ENCODE assay signal across 16 mouse cellular contexts in genomic region chr17:5723601-5724189, GRCm38 (mm10).
DNase-seq lines count a peak whose midpoint lies in the region; ATAC-seq and TF ChIP-seq lines count a peak whose summit lies in the region.
"Had no signal": no experiment of that assay in that cellular context is flagged by ENCODE, and none has a peak within 500 bp of the region (broad histone marks: within the 10 kb centered on the region; RNA-seq: fewer than 3 reads in every experiment).

No protein-coding gene starts in this region.

- WGBS in kidney, adult 2 months, result 75% methylated on average over 10 of the region's 10 CpGs
- 48% methylated on average over 10 of the region's 10 CpGs for WGBS in intestine, embryonic 16.5 days

- H3K9me3 ChIP-seq in intestine, embryonic 16.5 days (ENCODE audit: control insufficient read depth, low read length), result no peaks in the 10 kb centered on the region; the same call in 1 of the 2 replicates
- H3K9me3 ChIP-seq: heart, embryonic 12.5 days; hindbrain, embryonic 12.5 days had no signal

- TF ChIP-seq CTCF in kidney, adult 2 months (conservative IDR thresholded peaks at IDR 0.05; ENCODE audit: insufficient read depth, insufficient read length, low read depth, low read length), result no peak

- peak; percentile 16 for DNase-seq in kidney, postnatal 14 days
- DNase-seq in kidney, adult 2 months, result no peak
- DNase-seq in 3T3-L1 (ENCODE audit: low read depth, low spot score), result peak; percentile 53
- peak; percentile 57 for DNase-seq in embryo, embryonic 10.5 days (ENCODE audit: low spot score)
- no peak for DNase-seq in left cerebral cortex, adult 9 months (ENCODE audit: low spot score in 2 of 2)
- no peak for DNase-seq in cerebellum, adult 9-10 months
- no peak for DNase-seq in left cerebral cortex, adult 8-10 months (ENCODE audit: low spot score in 2 of 2)
- DNase-seq: adrenal gland, postnatal 14 days; cerebellum, adult 11-12 months; gastrocnemius, adult 2 months; liver, postnatal 0 days; thymus, postnatal 4 days had no signal

- H3K9ac ChIP-seq in intestine, embryonic 16.5 days (ENCODE audit: low read depth, low read length), result no peak overlapping the region
- H3K9ac ChIP-seq: heart, embryonic 12.5 days; hindbrain, embryonic 12.5 days; liver, postnatal 0 days had no signal

- H3K27me3 ChIP-seq in kidney, adult 2 months (replicated peaks; ENCODE audit: control insufficient read depth, insufficient read depth, low read length), result no peaks in the 10 kb centered on the region
- no peaks in the 10 kb centered on the region for H3K27me3 ChIP-seq in intestine, embryonic 16.5 days (replicated peaks; ENCODE audit: control insufficient read depth, insufficient read depth, low read length)
- H3K27me3 ChIP-seq: heart, embryonic 12.5 days; hindbrain, embryonic 12.5 days had no signal

- no peaks in the 10 kb centered on the region for H3K36me3 ChIP-seq in kidney, adult 2 months (ENCODE audit: control insufficient read depth, insufficient read depth, low read length)
- H3K36me3 ChIP-seq in intestine, embryonic 16.5 days (ENCODE audit: control insufficient read depth, insufficient read depth, low read length), result no peaks in the 10 kb centered on the region
- H3K36me3 ChIP-seq: heart, embryonic 12.5 days; hindbrain, embryonic 12.5 days had no signal

- no peak overlapping the region for H3K4me2 ChIP-seq in intestine, embryonic 16.5 days (ENCODE audit: low read depth, low read length)
- H3K4me2 ChIP-seq: heart, embryonic 12.5 days; hindbrain, embryonic 12.5 days had no signal

- ATAC-seq in intestine, embryonic 16.5 days, result peak; percentile 56
- ATAC-seq: liver, postnatal 0 days had no signal

- no peaks in the 10 kb centered on the region for H3K4me1 ChIP-seq in kidney, adult 2 months (ENCODE audit: control insufficient read depth, insufficient read depth, low read length)
- H3K4me1 ChIP-seq in intestine, embryonic 16.5 days (ENCODE audit: control insufficient read depth, insufficient read depth, low read length), result peaks cover 5% of the 10 kb centered on the region; the same call in 1 of the 2 replicates
- H3K4me1 ChIP-seq: heart, embryonic 12.5 days; hindbrain, embryonic 12.5 days had no signal

- TF ChIP-seq POLR2A in kidney, adult 2 months (IDR thresholded peaks at IDR 0.05; ENCODE audit: low read depth, low read length), result no peak

- no peak overlapping the region for H3K27ac ChIP-seq in kidney, adult 2 months (ENCODE audit: insufficient read depth, low read depth, low read length)
- peak overlapping the region; percentile 76 for H3K27ac ChIP-seq in intestine, embryonic 16.5 days (ENCODE audit: low read length)
- H3K27ac ChIP-seq: gastrocnemius, adult 2 months; hindbrain, embryonic 12.5 days had no signal

- no peak overlapping the region for H3K4me3 ChIP-seq in kidney, adult 2 months (ENCODE audit: insufficient read depth, low read depth, low read length)
- no peak overlapping the region for H3K4me3 ChIP-seq in intestine, embryonic 16.5 days (ENCODE audit: low read length)
- H3K4me3 ChIP-seq: erythroblast, embryonic 14.5 days; gastrocnemius, adult 2 months; heart, embryonic 12.5 days; hindbrain, embryonic 12.5 days had no signal

Comparison
In these comparisons a context has a peak if more than half of its experiments do, and no peak if none do; other contexts are left out.
1. DNase-seq: peak in kidney, postnatal 14 days (single experiment), 3T3-L1 (single experiment) and embryo, embryonic 10.5 days (single experiment); none in kidney, adult 2 months (single experiment), left cerebral cortex, adult 9 months (0 of 2), cerebellum, adult 9-10 months (single experiment) and left cerebral cortex, adult 8-10 months (0 of 2).